ENCODE assay signal across 8 mouse cellular contexts in genomic region chr5:135632117-135632796, GRCm38 (mm10). TPM values are rescaled to one million over a fixed set of nuclear protein-coding genes. Genes with fewer than 3 reads are reported as not detected.
DNase-seq lines count a peak whose midpoint lies in the region; ATAC-seq lines count a peak whose summit lies in the region.

Gene Rhbdd2, plus strand, starts transcription at chr5:135632618.

- H3K9me3 ChIP-seq in hindbrain, embryonic 15.5 days = no peaks in the 10 kb centered on the region

- H3K27ac ChIP-seq in hindbrain, embryonic 15.5 days (replicated peaks) = peak within 1 kb of the TSS; percentile 95

- H3K4me3 ChIP-seq in hindbrain, embryonic 15.5 days = peak within 1 kb of the TSS; percentile 75

- 14% methylated on average over 29 of the region's 30 CpGs for WGBS in hindbrain, embryonic 15.5 days

- peaks cover 15% of the 10 kb centered on the region for H3K36me3 ChIP-seq in hindbrain, embryonic 15.5 days

- H3K9ac ChIP-seq in hindbrain, embryonic 15.5 days = peak within 1 kb of the TSS; percentile 82

- H3K4me2 ChIP-seq in hindbrain, embryonic 15.5 days = peak within 1 kb of the TSS; percentile 64

- peak; percentile 98 for DNase-seq in T-cell, adult 2 months (ENCODE audit: low spot score)
- peak; percentile 92 to 98 for DNase-seq in cerebellum, postnatal 36 days
- DNase-seq in frontal cortex, postnatal 36 days (ENCODE audit: low spot score in 2 of 2) = peak; percentile 94
- peak; percentile 93 for DNase-seq in left cerebral cortex, adult 11 months (ENCODE audit: low spot score)
- DNase-seq in lung, postnatal 4 days = peak; percentile 98
- DNase-seq in retina, postnatal 7 days (ENCODE audit: low read depth, low spot score) = peak; percentile 97
- peak; percentile 89 for DNase-seq in urinary bladder, adult 2 months (ENCODE audit: low spot score)

- H3K27me3 ChIP-seq in hindbrain, embryonic 15.5 days = no peaks in the 10 kb centered on the region

- peaks cover 14% of the 10 kb centered on the region for H3K4me1 ChIP-seq in hindbrain, embryonic 15.5 days (replicated peaks)

- peak; percentile 99 for ATAC-seq in hindbrain, embryonic 15.5 days (ENCODE audit: low FRiP score, low read depth)

RNA-seq across cellular contexts. Expression of gene Rhbdd2, which starts in this region (rescaled TPM):
- polyA plus RNA-seq in hindbrain, embryonic 15.5 days (2015; fragmentation: Nextera tagmentation; extraction: Ambion mirVana) = 83.9 and 89.3 TPM in 2 replicates
- 27.6 and 33.2 TPM in 2 replicates for polyA plus RNA-seq in urinary bladder, adult 2 months (2012; rRNA removed)

Comparison
In these comparisons a context has a peak if more than half of its experiments do, and no peak if none do; other contexts are left out.
1. Peak in every context shown above with its lines: DNase-seq, ATAC-seq, H3K4me3 ChIP-seq and H3K27ac ChIP-seq.